Mouse (Mus musculus): Measurements from ENCODE around the gene Pnmal2.

DNA sequence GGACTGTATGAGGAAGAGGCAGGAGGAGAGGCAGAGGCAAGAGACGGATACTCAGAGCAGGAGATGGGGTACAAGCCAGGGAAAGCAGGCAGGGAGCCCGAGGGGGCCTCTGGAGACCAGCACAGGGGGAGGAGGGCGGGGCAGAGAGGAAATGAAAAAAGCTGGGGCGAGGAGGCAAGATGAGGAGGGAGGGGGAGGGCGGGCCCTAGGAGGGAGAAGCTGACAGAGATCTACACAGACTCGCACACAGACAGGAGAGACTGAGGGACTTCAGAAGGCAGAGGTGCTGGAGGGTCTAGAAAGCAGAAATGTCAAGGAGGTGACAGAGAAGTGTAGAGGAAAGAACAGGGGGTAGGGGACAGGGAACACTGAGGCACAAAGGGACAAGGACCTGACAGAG lies 38.2 kb upstream of the Pnmal2 start, which contains the start of gene Ptgir:
- TF ChIP-seq CTCF (IDR thresholded peaks at IDR 0.05; ENCODE audit: borderline replicate concordance, insufficient read depth, low read depth, low read length) (no peak), POLR2A (IDR thresholded peaks at IDR 0.05; ENCODE audit: borderline replicate concordance, insufficient read depth, low read length) (no peak)
